Mouse (Mus musculus) kidney, postnatal 10 days (tissue): ENCODE results near the gene Gsta3.
A peak's percentile ranks its signal among the peaks of the same experiment; 100 is the strongest.
"Not testable (repeated sequence)": the region's sequence is repeated elsewhere in the genome, so short reads cannot be mapped to it uniquely, and the experiment has no call there.

ENCODE experiments used
- DNase-seq: peaks from one replicate; pipeline ENCODE4 v3.0.0; 2021; ENCODE audit warnings: mixed read lengths

The Gsta3 gene

DNA sequence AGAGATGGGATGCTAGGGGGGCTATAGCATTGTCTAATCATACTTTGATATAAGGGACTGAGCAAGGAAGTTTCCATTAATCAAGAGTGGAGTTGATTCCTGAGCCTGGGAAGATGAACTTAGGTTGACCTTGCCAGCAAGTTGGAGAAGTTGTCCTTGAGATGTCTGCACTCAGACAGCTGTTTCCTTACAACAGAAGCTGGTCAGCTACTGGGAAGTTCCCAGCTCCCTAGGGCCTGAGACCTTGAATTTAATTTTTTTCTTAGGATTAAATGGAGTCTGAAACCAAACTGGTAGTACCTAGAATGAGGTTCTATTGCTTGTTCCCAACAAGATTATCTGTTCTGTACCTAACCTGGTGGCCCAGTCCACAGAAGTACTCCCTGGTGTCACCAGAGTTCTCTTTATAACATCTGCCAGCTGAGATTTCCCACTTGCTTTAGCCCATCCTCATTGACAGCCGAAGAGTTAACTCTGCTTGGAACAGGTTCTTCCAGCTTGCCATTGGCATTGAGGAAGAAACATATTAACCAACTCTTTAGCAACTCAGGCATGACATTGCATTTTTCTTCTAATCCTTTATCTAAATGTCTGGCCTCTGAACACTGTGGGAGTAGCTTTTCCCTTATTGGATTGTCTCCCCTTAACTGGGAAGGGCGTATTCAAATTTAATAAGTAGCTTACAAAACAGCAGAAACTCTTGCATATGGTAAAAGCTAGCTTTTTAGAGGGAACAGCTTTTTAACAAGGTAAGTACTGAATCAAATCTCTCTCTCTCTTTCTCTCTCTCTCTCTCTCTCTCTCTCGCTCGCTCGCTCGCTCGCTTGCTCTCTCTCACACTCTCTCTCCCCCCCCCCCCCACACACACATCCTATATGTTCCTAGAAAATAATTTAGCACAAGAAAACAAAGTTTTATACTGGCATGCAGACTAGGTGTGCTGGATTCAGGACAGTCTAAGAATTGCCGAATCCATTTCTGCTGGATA lies at the start of gene Gsta3:
Gene Gsta3, plus strand, starts transcription at position 679 of the 988 bp plus-strand sequence.
- no peak for DNase-seq

DNA sequence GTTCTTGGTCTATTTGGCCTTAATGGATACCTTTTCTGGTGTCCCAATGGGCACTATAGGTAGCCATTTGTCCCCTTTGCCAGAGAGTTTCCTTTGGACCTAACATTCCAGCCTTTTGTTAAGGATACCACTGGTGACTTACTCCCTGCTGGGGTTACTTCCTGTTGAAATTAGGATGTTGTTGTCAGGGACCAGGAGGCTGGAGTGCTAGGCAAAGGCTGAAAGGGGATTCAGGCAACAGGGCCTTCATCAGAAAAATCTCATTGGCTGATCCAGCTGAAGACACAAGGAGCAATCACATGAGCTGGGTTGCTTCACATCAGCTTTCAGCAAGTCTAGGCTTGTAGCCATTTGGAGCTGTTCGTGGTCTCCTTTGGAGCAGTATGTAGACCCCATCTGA lies 34.1 kb upstream of the Gsta3 start:
- no peak for DNase-seq

DNA sequence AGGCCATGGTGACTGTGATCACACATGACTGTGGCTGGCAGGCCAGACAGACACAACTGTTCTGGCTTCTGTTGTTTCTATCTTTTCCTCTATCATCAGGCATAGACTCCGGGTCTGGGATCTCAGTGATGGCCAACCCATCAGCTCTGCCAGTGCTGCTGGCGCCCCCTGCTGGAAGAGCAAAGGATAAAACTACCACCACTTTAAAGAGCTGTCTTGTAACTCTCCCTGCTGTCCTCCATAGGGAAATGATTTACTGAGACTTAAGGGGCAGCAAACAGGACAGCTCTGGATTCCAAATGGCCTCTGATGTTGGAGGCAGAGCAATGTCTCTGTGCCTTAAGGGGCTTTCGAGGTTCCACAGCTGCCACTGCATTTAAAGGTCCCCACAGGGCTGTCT lies 26.9 kb upstream of the Gsta3 start:
- DNase-seq: not testable (repeated sequence)

DNA sequence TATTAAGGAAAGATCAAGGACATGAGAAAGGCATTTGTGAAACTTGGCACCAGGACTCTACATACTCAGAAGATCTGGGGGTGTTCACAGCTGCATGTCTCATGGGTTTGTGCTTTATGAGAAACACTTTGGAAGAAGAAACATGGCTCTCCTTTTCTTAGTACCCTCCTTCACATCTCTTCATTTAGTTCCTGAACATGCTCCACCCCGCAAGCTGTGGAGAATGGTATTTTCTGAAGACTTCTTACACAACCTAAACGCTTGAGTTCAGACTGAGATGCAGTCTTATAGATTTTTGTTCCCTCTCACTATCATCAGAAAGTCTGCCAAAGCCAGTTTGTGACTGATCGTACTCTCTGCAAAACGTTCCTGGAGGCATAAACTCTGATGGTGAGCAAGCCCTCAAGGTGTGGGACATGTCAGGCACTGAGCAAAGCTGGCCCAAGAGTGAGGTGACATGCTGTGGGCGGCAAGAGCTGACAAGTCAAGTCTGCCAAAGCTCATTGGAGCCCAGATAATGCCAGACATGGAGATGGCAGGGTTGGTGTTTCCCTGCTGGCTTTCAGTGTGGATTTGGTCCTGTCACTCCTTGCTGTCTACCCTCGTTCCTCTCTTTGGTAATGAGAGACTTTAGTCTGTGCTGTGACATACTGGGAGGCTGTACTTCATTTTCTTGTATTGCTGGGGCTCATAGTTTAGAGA lies 26.2 kb upstream of the Gsta3 start:
- not testable (repeated sequence) for DNase-seq

DNA sequence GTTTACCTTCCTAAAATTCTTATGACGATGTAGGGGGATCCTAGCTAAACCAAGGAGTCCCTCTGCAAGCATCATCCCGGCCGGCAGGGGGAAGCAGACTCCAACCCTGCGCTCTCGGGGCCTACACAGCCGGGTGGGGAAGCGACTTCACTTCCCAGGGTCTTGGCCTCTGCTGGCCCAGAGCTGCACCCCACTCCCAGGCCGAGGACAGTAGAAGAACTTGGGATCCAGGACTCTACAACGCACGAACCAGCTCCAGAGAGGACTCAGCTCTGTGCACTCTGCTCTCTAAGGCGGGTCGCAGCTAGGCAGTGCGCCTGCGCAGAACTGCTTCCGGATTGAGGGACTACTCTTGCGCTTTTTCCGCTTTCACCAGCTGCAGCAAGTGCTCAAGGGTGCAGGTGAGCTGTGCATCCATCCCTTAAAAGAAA lies 21.9 kb upstream of the Gsta3 start, which contains the start of gene Tmem14a:
Gene Tmem14a, plus strand, starts transcription at position 87 of the 431 bp plus-strand sequence.
- DNase-seq: peak; percentile 94

DNA sequence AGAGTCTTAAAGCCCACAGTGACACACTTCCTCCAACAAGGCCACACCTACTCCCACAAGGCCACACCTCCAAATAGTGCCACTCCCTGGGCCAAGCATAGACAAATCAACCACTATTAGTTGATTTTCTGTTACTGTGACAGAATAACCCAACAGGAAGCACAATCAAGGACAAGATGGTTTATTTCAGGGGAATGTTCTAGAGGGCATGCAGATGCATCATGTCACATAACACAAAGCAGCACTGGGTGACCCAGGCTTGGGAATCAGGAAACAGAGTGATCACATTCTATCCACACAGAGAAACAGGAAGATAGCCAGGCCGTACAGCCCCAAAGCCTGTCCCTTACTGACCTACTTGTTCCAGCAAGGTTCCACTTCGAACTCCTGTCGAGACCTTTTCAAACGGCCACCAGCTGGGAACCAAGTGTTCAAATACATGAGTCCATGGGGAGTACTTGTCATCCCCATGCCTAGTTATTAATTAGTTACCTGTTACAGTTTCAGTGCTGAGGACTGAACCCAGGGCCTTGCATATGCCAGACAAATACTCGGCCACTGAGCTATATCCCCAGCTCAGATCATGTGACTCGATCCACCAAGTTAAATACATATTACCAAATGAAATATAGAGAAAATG lies 12.5 kb upstream of the Gsta3 start:
- no peak for DNase-seq

DNA sequence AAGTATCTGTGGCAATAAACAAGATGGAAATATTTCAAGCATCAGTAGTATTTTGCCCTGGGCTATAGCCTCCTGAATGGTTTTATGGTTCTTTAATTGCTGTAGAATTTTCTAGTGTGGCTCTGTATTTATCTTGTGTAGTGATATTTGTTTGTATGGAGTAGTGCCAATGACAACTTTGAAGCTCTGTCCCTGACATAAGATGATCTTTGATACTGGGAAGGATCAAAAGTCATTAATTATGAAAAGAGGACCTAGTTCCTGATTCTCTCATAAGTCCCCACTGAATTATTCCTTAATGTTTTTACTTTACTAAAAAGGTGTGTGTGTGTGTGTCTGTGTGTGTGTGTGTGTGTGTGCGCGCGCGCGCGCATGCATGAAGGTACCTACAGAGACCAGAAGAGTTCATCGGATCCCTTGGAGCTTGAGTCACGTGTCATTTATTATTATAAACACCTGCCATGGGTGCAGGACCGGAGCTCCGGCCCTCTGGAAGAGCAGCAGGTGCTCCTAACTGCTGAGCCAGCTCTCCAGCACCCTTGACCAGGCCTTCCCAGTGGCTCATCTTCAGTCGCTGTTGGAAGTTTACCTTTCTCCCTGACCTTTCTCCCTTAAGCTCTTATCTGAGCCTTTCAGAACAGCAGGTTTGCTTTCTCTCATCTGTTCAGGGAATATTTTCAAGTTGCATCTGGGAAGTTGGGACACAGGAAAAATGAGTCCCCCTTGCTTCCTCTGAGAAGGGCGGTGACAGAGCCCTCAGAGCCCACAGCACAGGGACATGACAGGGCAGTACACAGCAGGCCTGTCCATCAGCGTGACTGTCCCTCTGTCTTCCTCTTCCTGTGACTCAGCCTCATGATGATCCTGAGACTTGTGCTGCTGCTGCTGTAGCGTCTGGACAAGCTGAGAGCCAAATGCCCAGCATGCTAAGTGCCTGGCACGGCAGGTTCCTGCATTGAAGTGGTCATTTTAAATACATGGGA lies 11.4 kb upstream of the Gsta3 start:
- not testable (repeated sequence) for DNase-seq

DNA sequence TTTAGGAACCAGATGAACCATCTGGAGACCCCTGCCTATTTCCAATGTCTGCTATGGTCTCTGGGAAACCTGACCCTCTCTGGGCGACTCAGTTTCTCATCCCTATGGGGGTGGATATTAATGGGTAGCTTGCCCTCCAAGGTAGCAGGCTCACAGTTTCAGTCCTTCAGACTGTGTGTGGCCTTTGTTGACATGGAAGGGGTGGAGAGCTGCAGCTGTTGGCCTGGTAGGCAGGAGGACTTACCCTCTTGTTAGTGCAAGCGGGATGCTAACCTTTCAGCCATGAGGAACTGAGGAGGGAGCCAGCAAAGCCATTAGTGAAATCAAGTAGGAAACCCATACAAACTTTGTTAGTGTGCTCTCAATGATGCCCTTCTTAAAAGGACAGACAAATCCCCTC lies 10.0 kb upstream of the Gsta3 start:
- no peak for DNase-seq

DNA sequence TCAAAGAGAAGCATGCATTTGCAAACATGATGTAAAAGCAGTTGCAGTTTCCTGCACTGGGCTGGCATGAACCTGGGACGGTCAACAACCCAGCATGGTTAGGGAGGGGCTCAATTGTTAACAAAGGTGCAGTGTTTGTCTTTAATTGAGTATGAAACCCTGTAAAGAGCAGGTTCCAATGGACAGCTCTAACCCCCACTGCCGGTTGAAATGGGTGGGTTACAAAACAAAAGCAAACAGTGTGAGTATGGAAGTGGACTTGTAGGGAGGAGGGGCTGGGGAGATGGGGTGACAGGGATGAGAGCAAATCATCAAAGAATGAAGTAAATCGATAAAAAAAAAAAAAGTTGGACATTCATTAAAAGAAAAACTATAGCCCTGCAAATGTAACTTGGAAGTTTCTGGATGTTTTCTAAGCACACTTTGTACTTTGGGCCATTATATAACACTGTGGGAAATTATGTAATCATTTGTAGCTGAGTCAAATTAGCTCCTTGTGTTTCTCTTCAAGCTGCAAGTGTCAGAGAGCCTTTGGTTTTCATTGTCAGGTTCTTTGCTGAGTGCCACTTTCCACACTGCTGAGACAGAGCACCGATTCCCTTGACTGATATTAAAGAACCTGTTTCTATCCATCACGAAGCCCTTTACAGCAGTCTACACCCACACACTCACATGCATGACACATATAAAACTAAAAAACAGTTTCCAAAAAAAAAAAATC lies 8.5 kb upstream of the Gsta3 start:
- no peak for DNase-seq

DNA sequence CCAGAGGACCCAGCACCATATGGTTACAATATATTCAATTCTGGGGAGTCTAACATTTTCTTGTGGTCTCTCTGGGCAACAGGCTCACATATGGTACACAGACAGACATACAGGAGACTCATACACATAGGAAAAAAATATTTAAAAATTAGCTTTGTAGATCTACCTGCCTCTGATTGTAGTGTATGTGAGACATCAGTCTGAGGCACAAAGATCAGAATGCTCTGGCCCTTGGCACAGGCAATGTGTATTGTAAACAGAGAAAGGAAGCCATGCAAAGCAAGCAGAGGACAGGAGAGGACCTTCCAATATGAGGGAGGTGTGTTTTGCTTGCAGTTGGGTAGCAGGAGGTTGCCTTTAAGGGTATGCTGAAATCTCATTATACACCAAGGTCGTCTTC lies 7.9 kb upstream of the Gsta3 start:
- DNase-seq: no peak

DNA sequence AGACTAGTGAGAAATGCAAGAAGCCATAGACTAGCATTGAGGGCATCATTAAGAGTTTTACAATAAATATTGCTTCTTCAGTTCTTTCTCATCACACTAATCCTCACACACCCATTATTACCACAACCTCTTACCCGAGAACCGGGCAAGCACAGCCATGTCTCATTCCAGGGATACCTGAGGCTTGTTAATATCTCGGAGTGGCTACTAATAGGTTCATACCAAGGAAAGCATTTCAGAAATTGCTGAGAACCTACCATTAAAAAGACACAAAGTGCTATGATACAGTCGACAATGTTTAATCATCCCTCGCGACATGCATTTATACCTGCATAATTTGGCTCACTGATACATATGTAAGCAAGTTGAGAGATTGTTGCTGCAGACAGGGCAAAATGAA lies 5.0 kb upstream of the Gsta3 start:
- no peak for DNase-seq

DNA sequence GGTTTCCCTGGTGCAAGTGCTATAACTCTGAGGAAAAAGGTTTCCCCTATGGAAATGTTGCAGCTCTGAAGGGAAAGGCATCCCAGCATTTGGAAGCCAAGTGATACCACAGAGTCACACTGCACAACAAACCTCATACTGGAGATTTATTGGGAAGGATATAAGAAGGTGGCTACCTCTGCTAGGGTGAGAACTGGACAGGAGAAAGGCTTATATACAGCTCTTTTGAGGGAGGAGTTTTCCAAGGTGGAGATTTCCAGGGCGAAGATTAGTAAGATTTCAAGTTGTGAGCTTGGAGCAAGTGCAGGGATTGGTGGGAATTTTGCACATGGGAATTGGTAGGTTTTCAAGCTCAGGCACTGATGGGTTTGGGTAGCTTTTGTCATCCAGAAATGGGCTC lies 707 bp downstream of the Gsta3 start:
- no peak for DNase-seq

DNA sequence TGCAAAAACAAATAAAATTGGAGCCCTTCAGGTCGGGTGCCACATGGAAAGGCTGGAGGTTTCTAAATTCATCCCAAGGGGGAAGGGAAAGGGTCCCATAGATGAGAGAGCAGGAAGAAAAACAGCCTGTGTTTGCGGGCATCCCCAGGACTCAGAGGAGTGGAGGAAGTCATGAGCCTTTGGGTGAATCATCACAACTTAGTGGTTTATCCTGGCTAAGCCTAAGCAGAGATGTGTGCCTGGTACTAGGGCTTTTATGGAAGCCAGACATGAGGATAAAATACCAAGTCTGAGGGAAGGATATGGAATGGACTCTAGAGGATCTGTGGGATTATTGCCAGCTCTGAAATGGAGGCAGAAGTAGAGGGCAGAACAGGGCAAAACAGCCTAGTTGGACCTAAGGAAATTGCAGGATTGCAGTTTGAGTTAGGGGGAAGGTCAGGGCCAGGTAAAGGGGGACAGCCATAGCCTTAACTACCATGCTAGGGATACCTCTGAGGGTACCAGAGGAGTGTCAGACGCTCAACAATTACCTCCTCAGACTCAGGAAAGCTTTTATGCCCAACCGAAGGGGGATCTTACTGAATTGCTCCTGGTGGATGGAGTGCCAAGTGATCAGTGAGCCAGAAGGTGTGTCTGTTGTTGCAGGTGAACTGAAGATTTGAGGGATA lies 4.0 kb downstream of the Gsta3 start:
- no peak for DNase-seq

DNA sequence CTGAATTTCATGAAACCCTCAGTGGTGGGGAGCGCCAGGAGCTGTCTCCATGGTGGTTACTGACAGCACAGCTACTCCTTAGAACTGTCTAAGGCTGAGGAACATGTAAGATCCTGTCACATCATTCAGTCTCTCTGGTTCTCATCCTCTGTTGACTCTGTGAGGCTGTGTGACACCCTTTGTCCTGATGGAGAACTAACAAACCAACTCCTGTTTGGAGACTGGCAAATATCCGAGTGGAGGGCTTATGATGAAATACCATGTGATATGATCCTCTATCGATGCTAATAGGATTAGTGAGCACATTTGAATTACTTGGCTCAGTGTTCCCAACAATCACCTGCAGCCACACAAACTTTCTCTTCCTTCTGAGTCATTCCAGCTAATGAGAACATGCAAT lies 5.7 kb downstream of the Gsta3 start:
- no peak for DNase-seq

DNA sequence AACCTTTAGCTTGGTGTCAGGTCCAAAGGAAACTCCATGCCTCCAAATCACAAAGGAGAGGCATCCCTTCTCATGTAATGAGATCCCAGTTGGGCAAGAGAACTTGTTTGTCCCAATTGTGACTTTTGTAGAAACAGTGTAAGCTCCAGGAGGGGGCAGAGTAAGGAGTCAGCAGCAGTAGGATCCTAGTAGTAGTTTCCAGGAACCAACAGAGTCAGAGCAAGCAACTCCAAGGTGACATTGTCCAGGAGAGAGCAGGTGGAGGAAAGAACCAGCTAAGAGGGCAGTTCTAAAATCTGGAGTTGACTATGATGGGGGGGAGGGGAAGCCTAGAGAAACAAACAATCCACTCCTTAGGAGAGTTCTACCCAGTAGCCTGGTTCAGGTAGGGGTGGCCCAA lies 7.5 kb downstream of the Gsta3 start:
- no peak for DNase-seq

DNA sequence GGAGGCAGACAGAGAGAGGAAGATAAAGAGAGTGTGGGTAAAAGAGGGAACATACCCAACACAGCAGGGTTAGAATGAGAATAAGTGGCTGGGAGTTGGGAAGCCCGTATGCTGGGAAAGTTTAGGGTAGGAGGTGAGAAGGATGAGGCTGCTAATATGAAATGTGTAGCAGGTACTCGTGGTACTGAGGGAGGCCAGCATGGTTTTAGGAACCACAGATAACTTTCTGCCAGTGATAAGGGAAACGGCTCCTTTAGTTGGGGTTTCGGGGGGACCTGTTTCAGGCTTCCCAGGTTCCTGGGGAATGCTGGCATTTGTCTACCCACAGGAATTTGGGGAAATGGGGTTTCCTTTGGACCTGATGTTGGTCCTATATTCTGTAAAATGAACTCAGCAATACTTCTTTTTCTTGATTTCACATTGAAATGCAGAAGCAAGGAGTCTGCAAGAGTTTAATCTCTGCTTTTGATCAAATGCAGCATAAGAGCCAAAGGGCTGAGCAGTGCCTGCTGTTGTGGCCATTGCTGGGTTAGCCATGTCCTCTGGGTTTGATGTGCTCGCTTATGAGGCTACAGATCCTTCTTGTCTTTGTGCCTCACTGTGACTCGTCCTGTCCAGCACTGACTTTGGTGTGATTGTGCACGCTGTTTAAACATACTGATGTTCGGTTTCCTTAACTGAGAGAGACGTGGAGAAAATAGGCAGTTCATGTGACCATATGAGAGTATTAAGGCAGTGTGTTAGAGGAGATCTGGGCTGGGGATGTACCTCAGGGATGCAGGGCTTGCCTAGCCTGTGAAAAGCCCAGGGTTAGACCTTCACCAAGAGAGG lies 8.4 kb downstream of the Gsta3 start:
- DNase-seq: no peak

DNA sequence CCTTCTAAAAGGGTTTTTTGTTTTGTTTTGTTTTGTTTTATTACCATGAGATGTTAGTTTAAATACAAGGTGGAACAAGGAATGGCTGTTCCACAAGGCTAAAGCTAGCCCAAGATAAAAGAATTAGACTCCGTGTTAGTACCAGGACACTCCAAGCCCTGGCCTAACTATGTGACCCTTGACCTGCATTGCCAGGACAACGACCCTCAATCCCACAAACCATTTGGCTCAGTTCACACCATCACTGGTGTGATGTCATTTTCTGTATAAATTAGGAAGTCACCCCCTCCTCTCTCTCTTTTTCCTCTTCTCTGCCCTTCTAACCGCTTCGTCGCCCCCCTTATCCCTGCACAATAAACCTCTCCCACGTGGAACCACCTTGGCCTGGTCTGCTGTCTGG lies 11.3 kb downstream of the Gsta3 start:
- DNase-seq: no peak

DNA sequence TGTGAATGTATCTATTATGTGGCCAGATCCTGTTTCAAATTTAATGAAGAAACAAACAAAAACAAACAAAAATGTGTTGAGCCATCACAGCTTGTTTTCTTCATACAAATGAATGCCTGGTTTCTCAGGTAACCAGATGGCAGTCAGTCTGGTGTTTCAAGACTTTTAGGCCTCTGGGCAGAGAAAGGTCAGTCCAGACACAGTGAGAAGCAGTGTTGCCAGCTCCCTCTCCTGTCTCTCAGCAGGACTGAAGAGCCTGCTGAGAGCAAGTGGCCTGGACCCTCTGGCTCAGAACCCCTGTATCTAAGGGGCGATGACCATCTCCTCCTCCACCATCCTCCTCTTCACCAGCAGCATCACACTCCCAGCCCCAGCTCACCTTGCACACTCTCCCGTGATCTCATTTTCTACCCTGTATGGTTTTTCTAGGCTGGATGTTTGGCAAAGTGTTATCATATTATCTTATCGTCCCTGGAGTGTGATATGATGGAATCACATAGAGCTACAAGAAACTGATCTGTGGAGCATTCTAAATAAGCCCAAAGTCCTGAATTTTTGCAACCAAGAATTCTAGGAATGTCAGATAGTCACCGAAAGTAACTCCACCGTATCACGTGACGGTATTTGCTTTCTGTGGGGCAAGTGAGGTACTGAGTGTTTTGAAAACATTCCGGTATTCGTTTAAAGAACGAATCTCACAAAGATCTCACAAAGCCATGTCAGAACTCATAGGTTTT lies 12.3 kb downstream of the Gsta3 start:
- DNase-seq: no peak

DNA sequence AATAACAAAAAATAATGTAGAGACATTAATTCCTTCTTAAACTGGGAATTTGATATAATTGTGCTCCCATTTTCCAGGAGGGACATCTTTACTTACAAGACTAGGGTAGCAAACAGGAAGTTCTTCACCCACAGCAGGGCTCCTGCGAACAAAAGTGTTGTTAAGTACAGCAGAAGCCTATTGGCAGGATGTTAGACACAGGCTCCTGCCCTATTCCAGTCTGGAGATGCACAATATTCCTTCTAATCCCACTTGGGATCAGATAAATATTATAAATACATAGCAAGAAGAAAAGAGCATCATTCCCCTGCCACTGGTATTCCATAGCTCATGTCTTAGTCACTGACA lies 12.9 kb downstream of the Gsta3 start:
- DNase-seq: no peak
